Mouse (Mus musculus) ovary, postnatal 10 days (tissue): ENCODE data around the gene Ccdc22.
A peak's percentile ranks its signal among the peaks of the same experiment; 100 is the strongest.

ENCODE experiments used
- DNase-seq: peaks from one replicate; pipeline ENCODE4 v3.0.0; 2022; ENCODE audit warnings: low spot score

Ccdc22 gene

GRCm38 (mm10) chrX:7573176-7574086 lies 31.9 kb downstream of the Ccdc22 start, which contains the start of gene Foxp3:
TSS of gene Foxp3 (plus strand) at chrX:7573644.
- DNase-seq = peak; percentile 7

GRCm38 (mm10) chrX:7572466-7572865 lies 32.9 kb downstream of the Ccdc22 start:
- DNase-seq = no peak

GRCm38 (mm10) chrX:7571565-7572136 lies 33.7 kb downstream of the Ccdc22 start:
- no peak for DNase-seq

DNA sequence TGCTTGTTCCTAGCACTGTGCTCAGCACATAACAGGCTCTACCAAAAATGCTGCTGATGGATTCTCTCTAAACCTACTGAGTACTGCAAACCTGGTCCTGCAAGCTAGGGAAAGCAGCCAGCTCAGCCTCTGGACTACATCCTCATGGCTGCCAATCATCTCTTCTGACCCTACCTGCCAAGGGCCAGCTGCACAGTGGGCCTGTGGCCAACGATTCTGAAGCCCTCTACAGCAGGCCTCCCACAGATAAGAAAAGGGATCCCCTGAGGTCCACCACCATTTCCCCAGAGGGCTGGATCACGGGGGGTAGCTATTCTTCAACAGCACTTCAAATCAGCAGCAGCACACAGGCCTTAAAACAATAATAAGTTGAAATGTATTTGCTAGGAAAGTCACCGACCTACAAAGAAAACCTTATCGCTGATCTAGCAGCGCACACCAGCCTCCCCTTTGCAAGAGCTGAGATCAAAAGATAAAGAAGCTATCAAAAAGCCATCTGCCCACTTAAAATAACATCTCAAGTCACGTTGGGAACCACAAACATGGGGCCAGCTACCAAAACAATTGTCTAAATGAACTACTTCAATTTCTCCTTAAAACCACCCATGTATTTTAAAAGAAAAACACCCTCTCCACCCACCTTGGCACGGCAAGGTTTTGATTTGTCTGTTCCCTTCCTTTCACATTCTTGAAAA lies 34.7 kb downstream of the Ccdc22 start:
- no peak for DNase-seq

GRCm38 (mm10) chrX:7567491-7567890 lies 37.8 kb downstream of the Ccdc22 start:
- no peak for DNase-seq

- no peak for DNase-seq
These were observed 39.0 kb downstream of the Ccdc22 start for GRCm38 (mm10) chrX:7566352-7566751.

- no peak for DNase-seq
These were observed 42.2 kb downstream of the Ccdc22 start for GRCm38 (mm10) chrX:7563076-7563475.

GRCm38 (mm10) chrX:7553474-7553873 lies 51.8 kb downstream of the Ccdc22 start:
- DNase-seq = no peak
